Mouse (Mus musculus) CH12.LX (cell line): ENCODE measurements around the gene Aurkaip1. TPM values are rescaled to one million over a fixed set of nuclear protein-coding genes. Genes with fewer than 3 reads are reported as not detected.

Experiments used
- DNase-seq: peaks from one replicate; pipeline ENCODE4 v3.0.0-alpha.2; 2013; ENCODE audit errors: extremely low read depth
- H3K27ac ChIP-seq: 2 replicates; pipeline ENCODE4 v1.5.1; 2012; ENCODE audit warnings: low read depth, mild to moderate bottlenecking, control low read depth, moderate library complexity; ENCODE audit not compliant: insufficient read depth
- H3K27me3 ChIP-seq: replicated peaks from 2 replicates; pipeline ENCODE3; 2012; ENCODE audit warnings: inconsistent platforms
- H3K36me3 ChIP-seq, 2 experiments: replicated peaks in 1 of 2; 2 replicates each; pipeline versions ENCODE3 to v1.6.1; 2012; ENCODE audit warnings: inconsistent platforms in 1 of 2, low read length in 1 of 2, mild to moderate bottlenecking in 1 of 2, mixed read lengths in 1 of 2, moderate library complexity in 1 of 2; ENCODE audit not compliant: control insufficient read depth in 1 of 2, insufficient read depth in 1 of 2
- H3K4me1 ChIP-seq, 2 experiments: 2 replicates each; pipeline ENCODE4 v1.6.1; 2012; ENCODE audit warnings: inconsistent platforms in 1 of 2, moderate library complexity in 1 of 2; ENCODE audit not compliant: insufficient read depth in 2 of 2, control insufficient read depth in 1 of 2
- H3K4me2 ChIP-seq: 2 replicates; pipeline ENCODE4 v1.6.1; 2012; ENCODE audit warnings: low read depth, mild to moderate bottlenecking, control low read depth; ENCODE audit not compliant: poor library complexity, insufficient read depth, severe bottlenecking
- H3K4me3 ChIP-seq, 3 experiments: fragments of 150-350 bp in 1 of 3; sonication (generic) in 1 of 3; replicated peaks in 1 of 3; 2 replicates each; pipeline versions ENCODE3 to v1.5.1; 2011 to 2012; ENCODE audit warnings: low read depth in 2 of 3, low read length in 2 of 3, mild to moderate bottlenecking in 2 of 3, moderate library complexity in 2 of 3, control low read depth in 1 of 3, improper control_type of control experiment in 1 of 3, inconsistent platforms in 1 of 3, mixed read lengths in 1 of 3; ENCODE audit not compliant: poor library complexity in 1 of 3
- H3K79me2 ChIP-seq: replicated peaks from 2 replicates; pipeline ENCODE4 v1.6.1; 2012; ENCODE audit warnings: mild to moderate bottlenecking, moderate library complexity; ENCODE audit not compliant: control insufficient read depth, poor library complexity, insufficient read depth, severe bottlenecking; ENCODE audit errors: extremely low read depth
- H3K9ac ChIP-seq: 2 replicates; pipeline ENCODE4 v1.6.1; 2012; ENCODE audit warnings: low read depth, mild to moderate bottlenecking, control low read depth, moderate library complexity; ENCODE audit not compliant: insufficient read depth
- H3K9me3 ChIP-seq: replicated peaks from 2 replicates; pipeline ENCODE3; 2012; ENCODE audit warnings: low read length, inconsistent platforms, mixed read lengths
- BHLHE40 ChIP-seq: IDR thresholded peaks from 2 replicates; pipeline ENCODE4 v1.6.1; 2011; ENCODE audit warnings: mild to moderate bottlenecking, low read depth, low read length, improper control_type of control experiment
- CHD1 ChIP-seq: IDR thresholded peaks from 2 replicates; pipeline ENCODE4 v1.6.1; 2012; ENCODE audit warnings: low read depth, low read length, improper control_type of control experiment, inconsistent platforms
- E2F4 ChIP-seq: IDR thresholded peaks from 2 replicates; pipeline ENCODE4 v1.6.1; 2011; ENCODE audit warnings: low read depth, low read length, improper control_type of control experiment; ENCODE audit not compliant: insufficient replicate concordance
- ELF1 ChIP-seq: IDR thresholded peaks from 2 replicates; pipeline ENCODE4 v1.6.1; 2014; ENCODE audit warnings: low read depth, mild to moderate bottlenecking, inconsistent platforms, low read length, improper control_type of control experiment
- ETS1 ChIP-seq: conservative IDR thresholded peaks from 2 replicates; pipeline ENCODE4 v1.6.1; 2012; ENCODE audit warnings: low read depth, mild to moderate bottlenecking, inconsistent platforms, low read length, improper control_type of control experiment, moderate library complexity
- GABPA ChIP-seq: IDR thresholded peaks from 2 replicates; pipeline ENCODE4 v1.6.1; 2012; ENCODE audit warnings: low read depth, low read length, improper control_type of control experiment, inconsistent platforms; ENCODE audit not compliant: insufficient replicate concordance
- IRF4 ChIP-seq: IDR thresholded peaks from 2 replicates; pipeline ENCODE4 v1.6.1; 2014; ENCODE audit warnings: low read depth, mild to moderate bottlenecking, inconsistent platforms, low read length, improper control_type of control experiment
- JUN ChIP-seq: IDR thresholded peaks from 2 replicates; pipeline ENCODE4 v1.6.1; 2011; ENCODE audit warnings: low read depth, mild to moderate bottlenecking, low read length, improper control_type of control experiment, moderate library complexity; ENCODE audit not compliant: insufficient read depth
- JUND ChIP-seq: conservative IDR thresholded peaks from 2 replicates; pipeline ENCODE4 v1.6.1; 2011; ENCODE audit warnings: low read depth, low read length, improper control_type of control experiment
- KAT2A ChIP-seq: IDR thresholded peaks from 2 replicates; pipeline ENCODE4 v1.6.1; 2012; ENCODE audit warnings: low read length, improper control_type of control experiment, inconsistent platforms; ENCODE audit not compliant: insufficient replicate concordance
- MAFK ChIP-seq: IDR thresholded peaks from 2 replicates; pipeline ENCODE4 v1.6.1; 2011; ENCODE audit warnings: low read length, improper control_type of control experiment; ENCODE audit not compliant: insufficient replicate concordance
- MXI1 ChIP-seq: IDR thresholded peaks from 2 replicates; pipeline ENCODE4 v1.6.1; 2011; ENCODE audit warnings: mild to moderate bottlenecking, low read depth, low read length, improper control_type of control experiment
- MYC ChIP-seq: IDR thresholded peaks from 2 replicates; pipeline ENCODE4 v1.6.1; 2011; ENCODE audit warnings: low read depth, mild to moderate bottlenecking, improper control_type of control experiment, low read length
- NRF1 ChIP-seq: IDR thresholded peaks from 2 replicates; pipeline ENCODE4 v1.6.1; 2014; ENCODE audit warnings: low read depth, mild to moderate bottlenecking, inconsistent platforms, low read length, improper control_type of control experiment, moderate library complexity
- PAX5 ChIP-seq: IDR thresholded peaks from 2 replicates; pipeline ENCODE4 v1.6.1; 2012; ENCODE audit warnings: low read length, inconsistent platforms, mixed read lengths
- RCOR1 ChIP-seq: conservative IDR thresholded peaks from 2 replicates; pipeline ENCODE4 v1.6.1; 2012; ENCODE audit warnings: low read depth, mild to moderate bottlenecking, inconsistent platforms, low read length, improper control_type of control experiment
- SMC3 ChIP-seq: IDR thresholded peaks from 2 replicates; pipeline ENCODE4 v1.6.1; 2011; ENCODE audit warnings: low read depth, low read length, improper control_type of control experiment
- TBP ChIP-seq: conservative IDR thresholded peaks from 2 replicates; pipeline ENCODE4 v1.6.1; 2011; ENCODE audit warnings: low read depth, low read length, improper control_type of control experiment
- UBTF ChIP-seq: IDR thresholded peaks from 2 replicates; pipeline ENCODE4 v1.6.1; 2012; ENCODE audit warnings: low read depth, mild to moderate bottlenecking, inconsistent platforms, low read length, improper control_type of control experiment, moderate library complexity
- USF1 ChIP-seq: IDR thresholded peaks from 2 replicates; pipeline ENCODE4 v1.6.1; 2014; ENCODE audit warnings: low read depth, mild to moderate bottlenecking, inconsistent platforms, low read length, improper control_type of control experiment
- USF2 ChIP-seq: conservative IDR thresholded peaks from 2 replicates; pipeline ENCODE4 v1.6.1; 2011; ENCODE audit warnings: low read depth, low read length, improper control_type of control experiment
- ZC3H11A ChIP-seq: IDR thresholded peaks from 2 replicates; pipeline ENCODE4 v1.6.1; 2012; ENCODE audit warnings: low read depth, mild to moderate bottlenecking, inconsistent platforms, low read length, improper control_type of control experiment
- ZKSCAN1 ChIP-seq: IDR thresholded peaks from 2 replicates; pipeline ENCODE4 v1.6.1; 2012; ENCODE audit warnings: low read depth, inconsistent platforms, low read length, improper control_type of control experiment, borderline replicate concordance
- ZMIZ1 ChIP-seq: IDR thresholded peaks from 2 replicates; pipeline ENCODE4 v1.6.1; 2012; ENCODE audit warnings: low read depth, mild to moderate bottlenecking, inconsistent platforms, low read length, improper control_type of control experiment
- ZNF384 ChIP-seq: IDR thresholded peaks from 2 replicates; pipeline ENCODE4 v1.6.1; 2012; ENCODE audit warnings: low read depth, low read length, improper control_type of control experiment, inconsistent platforms
- dilution Hi-C: fragments of 300-500 bp; cut with MboI; formaldehyde crosslinking; loops from 2 replicates; pipeline ENCODE4 v1.14.3; 2020; ENCODE audit warnings: low sequenced_read_pairs; ENCODE audit not compliant: extremely low pct_unique_long_range_greater_than_20kb, extremely low pct_ligation_motif_present
- in situ Hi-C: fragments of 300-500 bp; cut with MboI; formaldehyde crosslinking; loops from 3 replicates; pipeline ENCODE4 v1.14.3; 2019; ENCODE audit warnings: low sequenced_read_pairs, low pct_ligation_motif_present, low pct_unique_long_range_greater_than_20kb, mixed read lengths
- polyA plus RNA-seq: library from polyadenylated mRNA; unstranded; fragments of >175 nt; gene quantifications from 2 replicates; pipeline ENCODE4 v1.2.1, GENCODE M21; 2012; ENCODE audit warnings: low read depth; ENCODE audit not compliant: insufficient read length
- total RNA-seq, 2 experiments: library from RNA; depleted of rRNA; stranded (reverse); fragments of 300-350 nt in 1 of 2; fragments of >200 nt in 1 of 2; gene quantifications; 2 replicates each; pipeline ENCODE4 v1.2.3; 2012 to 2014

The Aurkaip1 gene
- total and polyA plus RNA-seq, 3 experiments = 141 to 162 (median 149) TPM

- dilution Hi-C loops = no loop called here
- no peak for DNase-seq
- Histone ChIP-seq H3K9ac (no peak overlapping the region), H3K4me3 (no peak overlapping the region), H3K27me3 (no peaks in the 10 kb centered on the region), H3K79me2 (peaks cover 19% of the 10 kb centered on the region), H3K9me3 (no peaks in the 10 kb centered on the region), H3K4me2 (no peak overlapping the region), H3K36me3 (peaks cover 17 to 42% of the 10 kb centered on the region in 2 experiments), H3K27ac (no peak overlapping the region), H3K4me1 (peaks cover 17 to 54% of the 10 kb centered on the region in 2 experiments)
- TF ChIP-seq NRF1 (no peak), MXI1 (no peak), JUN (no peak), MYC (no peak), UBTF (no peak), IRF4 (no peak), GABPA (no peak)
- in situ Hi-C loops = no loop called here
Observed at GRCm38 (mm10) chr4:155849792-155850451, 18.9 kb downstream of the Aurkaip1 start.

DNA sequence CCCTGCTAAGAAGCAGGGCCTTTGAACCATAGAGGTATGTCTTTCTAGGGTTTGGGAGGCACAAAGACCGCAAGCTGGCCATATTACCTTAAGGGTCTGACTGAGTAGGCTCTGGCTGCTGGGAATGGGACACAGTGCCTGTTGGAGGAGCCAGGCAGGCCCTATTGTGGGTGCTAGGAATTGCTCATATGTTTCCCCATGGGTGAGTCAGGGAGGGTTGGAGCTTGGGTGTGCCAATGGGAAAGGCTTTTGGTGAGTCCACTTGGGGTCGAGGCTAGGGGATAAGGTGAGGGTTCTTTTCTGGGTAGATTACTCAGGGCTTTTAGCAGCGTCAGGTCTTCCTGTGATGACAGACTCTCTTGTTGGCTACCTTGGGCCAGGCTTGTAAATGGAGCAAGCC, 20.3 kb downstream of the Aurkaip1 start:
- peaks cover 17 to 53% of the 10 kb centered on the region in 2 experiments for H3K4me1 ChIP-seq
- no peaks in the 10 kb centered on the region for H3K9me3 ChIP-seq
- peaks cover 31 to 56% of the 10 kb centered on the region in 2 experiments for H3K36me3 ChIP-seq
- dilution Hi-C loops = no loop called here
- H3K27me3 ChIP-seq = no peaks in the 10 kb centered on the region
- H3K4me2 ChIP-seq = no peak overlapping the region
- H3K79me2 ChIP-seq = peaks cover 19% of the 10 kb centered on the region
- no peak overlapping the region for H3K9ac ChIP-seq
- no peak overlapping the region for H3K27ac ChIP-seq
- TF ChIP-seq CHD1 (no peak), BHLHE40 (no peak), JUN (no peak), JUND (no peak), PAX5 (no peak), USF1 (no peak)
- TF ChIP-seq, all 38 proteins: peak for 0
- H3K4me3 ChIP-seq = no peak overlapping the region
- no peak for DNase-seq
- in situ Hi-C loops = no loop called here

DNA sequence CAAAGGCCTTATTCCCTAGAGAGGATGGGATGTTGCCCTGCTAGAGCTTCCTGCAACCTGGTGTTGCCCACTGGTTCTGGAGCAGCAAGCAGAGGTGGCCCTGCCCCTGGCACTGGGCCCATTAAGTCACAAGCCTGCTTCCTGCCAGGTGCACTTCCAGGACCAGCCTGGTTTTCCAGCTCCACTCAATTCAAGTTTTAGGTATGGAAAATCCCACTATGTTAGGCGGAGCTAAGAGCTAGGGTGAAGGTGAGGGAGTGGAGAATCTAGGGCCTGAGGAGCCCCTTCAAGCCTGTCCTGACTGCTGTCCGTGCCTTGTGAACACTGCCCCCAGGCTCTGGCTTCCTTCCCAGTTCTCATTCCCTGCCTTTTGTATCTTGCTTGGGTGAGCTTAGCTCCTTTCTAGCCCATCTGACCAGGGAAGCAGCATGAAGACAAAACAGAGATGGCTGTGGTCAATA, 20.9 kb downstream of the Aurkaip1 start:
- dilution Hi-C loops (no loop called here), in situ Hi-C loops (no loop called here)
- peaks cover 19% of the 10 kb centered on the region for H3K79me2 ChIP-seq
- no peaks in the 10 kb centered on the region for H3K9me3 ChIP-seq
- no peak overlapping the region for H3K4me3 ChIP-seq
- DNase-seq = no peak
- H3K27me3 ChIP-seq = no peaks in the 10 kb centered on the region
- H3K4me1 ChIP-seq = peaks cover 17 to 48% of the 10 kb centered on the region in 2 experiments
- H3K27ac ChIP-seq = no peak overlapping the region
- peaks cover 35 to 63% of the 10 kb centered on the region in 2 experiments for H3K36me3 ChIP-seq
- no peak overlapping the region for H3K9ac ChIP-seq
- no peak overlapping the region for H3K4me2 ChIP-seq
- TF ChIP-seq ZMIZ1 = no peak
- no peak for TF ChIP-seq SMC3
- TF ChIP-seq MAFK = no peak
- TF ChIP-seq TBP = no peak
- no peak for TF ChIP-seq ELF1
- TF ChIP-seq ETS1 = no peak
- TF ChIP-seq KAT2A = no peak
- no peak for TF ChIP-seq RCOR1
- TF ChIP-seq ZC3H11A = no peak
- TF ChIP-seq E2F4 = no peak
- TF ChIP-seq ZKSCAN1 = no peak
- no peak for TF ChIP-seq ZNF384
- no peak for TF ChIP-seq NRF1
- no peak for TF ChIP-seq GABPA
- no peak for TF ChIP-seq USF2
- TF ChIP-seq BHLHE40 = no peak
- no peak for TF ChIP-seq CHD1
